Mouse (Mus musculus): ENCODE measurements around the gene Ap1g1. TPM values are rescaled to one million over a fixed set of nuclear protein-coding genes. Genes with fewer than 3 reads are reported as not detected.

Gene Ap1g1
- polyA plus RNA-seq (2017; shearing (Covaris generic)), result 54.0 TPM

DNA sequence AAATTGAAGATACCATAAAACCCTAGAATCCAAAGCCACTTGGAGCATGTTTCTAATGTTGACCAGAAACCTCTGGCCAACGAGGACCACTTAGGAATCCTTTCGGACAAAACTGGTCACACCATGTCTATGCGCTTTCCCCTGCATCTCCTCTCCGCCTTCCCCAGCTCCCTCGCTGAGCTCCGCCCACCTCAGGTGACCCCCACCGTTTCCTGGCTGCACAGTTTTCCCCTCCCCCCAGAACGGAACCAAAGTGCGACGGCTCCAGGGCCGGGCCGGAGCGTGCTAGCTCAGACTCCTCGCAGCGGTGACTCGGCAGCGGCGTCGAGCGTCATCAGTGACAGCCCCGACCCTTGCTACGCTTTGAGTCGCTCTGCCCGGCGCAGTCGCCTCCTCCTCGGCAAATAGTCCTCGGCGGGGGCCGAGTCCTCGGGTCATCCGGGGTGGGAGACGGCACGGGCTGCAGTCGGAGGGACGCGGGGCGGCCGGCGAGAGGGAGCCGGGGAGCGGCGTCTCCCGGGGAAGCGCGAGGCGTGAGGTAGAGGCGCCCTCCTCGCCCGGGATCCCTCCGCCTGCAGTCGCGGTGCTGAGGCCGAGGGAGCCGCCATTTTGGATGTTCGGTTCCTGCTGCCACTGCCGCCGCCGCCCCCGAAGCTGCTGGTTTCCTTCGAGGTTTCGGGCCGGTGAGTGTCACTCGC, at the start of gene Ap1g1:
Gene Ap1g1 (plus strand): TSS at position 275 of the 698 bp plus-strand sequence.

DNA sequence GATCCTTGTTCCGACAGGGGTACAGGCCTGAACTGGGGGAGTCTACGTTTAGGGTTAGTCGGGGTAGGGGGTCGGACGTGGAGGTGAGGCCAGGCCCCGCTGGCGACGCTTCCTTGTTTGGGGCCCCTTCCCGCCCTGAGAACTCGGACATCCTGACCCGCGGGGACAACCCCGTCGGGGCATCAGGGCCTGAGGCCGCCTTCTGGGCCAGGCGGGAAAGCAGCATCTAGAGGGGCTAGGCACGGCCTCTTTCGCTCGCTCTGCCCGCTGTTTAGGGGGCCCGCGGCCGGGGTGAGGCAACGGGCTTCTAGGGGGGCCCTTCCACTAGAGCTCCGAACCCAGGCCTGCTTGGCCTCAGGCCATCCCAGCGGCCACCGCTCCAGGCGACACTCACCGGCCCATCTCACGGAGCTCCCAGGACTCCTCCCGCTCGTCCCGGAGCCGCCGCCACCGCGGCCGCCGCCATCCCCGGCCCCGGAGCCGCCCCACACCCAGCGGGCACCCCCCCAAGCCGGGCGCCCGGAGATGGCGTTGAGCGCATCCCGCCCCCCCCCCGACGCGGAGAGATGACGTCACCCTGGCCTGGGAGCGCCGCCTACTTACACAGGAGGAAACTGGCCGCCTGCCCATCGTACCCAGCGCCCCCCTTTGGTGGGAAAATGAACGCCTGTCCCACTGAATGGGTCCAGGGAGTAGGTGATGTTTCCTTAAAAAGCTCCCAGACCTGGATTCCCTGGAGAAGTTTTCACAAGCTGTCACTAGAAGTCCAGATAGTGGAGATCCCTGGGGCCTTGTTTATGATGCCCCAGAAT, 40.9 kb upstream of the Ap1g1 start, which contains the start of gene Atxn1l:
Gene Atxn1l (minus strand): TSS at position 503 of the 812 bp plus-strand sequence.

GRCm38 (mm10) chr8:109868003-109868679, 89.8 kb downstream of the Ap1g1 start, which contains the start of gene Phlpp2:
Gene Phlpp2 (plus strand): TSS chr8:109868542.

Other genes starting within 250 kb of the Ap1g1 start
- 36.9 TPM for gene Dhx38, start 212.7 kb upstream of the Ap1g1 start, polyA plus RNA-seq (2017; shearing (Covaris generic))
- gene Txnl4b, start 212.7 kb upstream of the Ap1g1 start, polyA plus RNA-seq (2017; shearing (Covaris generic)), result 3.0 TPM
- not detected for gene Hp, start 199.4 kb upstream of the Ap1g1 start, polyA plus RNA-seq (2017; shearing (Covaris generic))
- 25.3 TPM for gene Dhodh, start 169.9 kb upstream of the Ap1g1 start, polyA plus RNA-seq (2017; shearing (Covaris generic))
- gene Pkd1l3, start 164.0 kb upstream of the Ap1g1 start, polyA plus RNA-seq (2017; shearing (Covaris generic)), result 1.3 TPM
- 150 TPM for gene Ist1, start 85.3 kb upstream of the Ap1g1 start, polyA plus RNA-seq (2017; shearing (Covaris generic))
- 12.4 TPM for gene Zfp821, start 73.0 kb upstream of the Ap1g1 start, polyA plus RNA-seq (2017; shearing (Covaris generic))
- 3.6 TPM for gene Atxn1l, start 40.8 kb upstream of the Ap1g1 start, polyA plus RNA-seq (2017; shearing (Covaris generic))
- 1.4 TPM for gene Phlpp2, start 90.0 kb downstream of the Ap1g1 start, polyA plus RNA-seq (2017; shearing (Covaris generic))
- gene Marveld3, start 183.6 kb downstream of the Ap1g1 start, polyA plus RNA-seq (2017; shearing (Covaris generic)), result not detected
- gene Tat, start 211.9 kb downstream of the Ap1g1 start, polyA plus RNA-seq (2017; shearing (Covaris generic)), result not detected

All from effector memory CD4-positive, alpha-beta T cell, adult 7 months (primary cell).